Mouse (Mus musculus) embryonic facial prominence, embryonic 12.5 days (tissue): Measurements from ENCODE around the gene Chrna9. TPM values are rescaled to one million over a fixed set of nuclear protein-coding genes. Genes with fewer than 3 reads are reported as not detected.

ENCODE experiments used
- microRNA-seq: library from miRNA; unstranded; fragments of <30 nt; microRNA quantifications from one replicate; pipeline ENCODE4, GENCODE M21; 2017
- polyA plus RNA-seq: library from polyadenylated mRNA; unstranded; fragments of >200 nt; fragmentation: Nextera tagmentation; extraction: Ambion mirVana; gene quantifications from 2 replicates; pipeline ENCODE4 v1.2.1, GENCODE M21; 2016

The Chrna9 gene
- polyA plus RNA-seq, 1 experiment from 2014 or later, result 1.1 TPM

Small RNAs within 50 kb of the gene (microRNA-seq; reads per million reads assigned to microRNA genes)
- gene Gm25952, result not detected

Other genes starting within 250 kb of the Chrna9 start
- 106 and 111 TPM in 2 replicates for gene Pds5a, start 236.6 kb upstream of the Chrna9 start, polyA plus RNA-seq
- 38.1 and 41.7 TPM in 2 replicates for gene N4bp2, start 171.4 kb upstream of the Chrna9 start, polyA plus RNA-seq
- 0.65 and 0.84 TPM in 2 replicates for gene Rhoh, start 73.7 kb upstream of the Chrna9 start, polyA plus RNA-seq
- not detected in 2 replicates for gene 9130230L23Rik, start 69.4 kb downstream of the Chrna9 start, polyA plus RNA-seq
- 4.5 and 5.0 TPM in 2 replicates for gene Rbm47, start 238.2 kb downstream of the Chrna9 start, polyA plus RNA-seq